Mouse (Mus musculus) R1 (cell line): Measurements from ENCODE around the gene Hyal3.

ENCODE experiments used
- DNase-seq: peaks from one replicate; pipeline ENCODE4 v3.0.0-alpha.2; 2018; ENCODE audit warnings: low read depth, low spot score

The Hyal3 gene

GRCm38 (mm10) chr9:107633661-107634405, 53.2 kb downstream of the Hyal3 start:
- DNase-seq, result no peak

- DNase-seq, result peak; percentile 73
Measured at GRCm38 (mm10) chr9:107634406-107635278, 54.0 kb downstream of the Hyal3 start.

GRCm38 (mm10) chr9:107635279-107636028, 54.8 kb downstream of the Hyal3 start, which contains the start of gene Gnai2:
Gnai2 (minus strand) TSS chr9:107635367.
- DNase-seq, result peak; percentile 99
